Mouse (Mus musculus) E14TG2a.4 (cell line): ENCODE data around the gene Mr1.
"Not testable (repeated sequence)": the region's sequence is repeated elsewhere in the genome, so short reads cannot be mapped to it uniquely, and the experiment has no call there.

Experiments used
- CTCF ChIP-seq: conservative IDR thresholded peaks from 2 replicates; pipeline ENCODE4 v1.5.1; 2014; ENCODE audit warnings: low read length
- NANOG ChIP-seq: IDR thresholded peaks from 2 replicates; pipeline ENCODE4 v1.6.1; 2014; ENCODE audit warnings: borderline replicate concordance, low read length, mixed read lengths
- POU5F1 ChIP-seq: IDR thresholded peaks from 2 replicates; pipeline ENCODE4 v1.6.1; 2014; ENCODE audit warnings: low read length, borderline replicate concordance

- not testable (repeated sequence) for TF ChIP-seq CTCF, POU5F1, NANOG
These were observed 27.0 kb upstream of the Mr1 start for GRCm38 (mm10) chr1:155173644-155174016.
